Mouse (Mus musculus) ES-E14 (cell line): ENCODE measurements around the gene Asic2. TPM values are rescaled to one million over a fixed set of nuclear protein-coding genes. Genes with fewer than 3 reads are reported as not detected.

Source experiments
- DNase-seq: peaks from one replicate; pipeline ENCODE4 v3.0.0-alpha.2; 2013; ENCODE audit warnings: low read depth, low spot score
- H3K27ac ChIP-seq: 2 replicates; pipeline ENCODE4 v1.5.1; 2012; ENCODE audit warnings: low read depth, mild to moderate bottlenecking, low read length, moderate library complexity, mixed read lengths; ENCODE audit not compliant: poor library complexity, insufficient read depth, severe bottlenecking
- H3K36me3 ChIP-seq: 2 replicates; pipeline ENCODE4 v1.6.1; 2012; ENCODE audit warnings: mild to moderate bottlenecking, low read length, moderate library complexity, mixed read lengths; ENCODE audit not compliant: control insufficient read depth, poor library complexity, insufficient read depth, severe bottlenecking
- H3K4me1 ChIP-seq, 2 experiments: fragments of 150-350 bp in 1 of 2; sonication (generic) in 1 of 2; 2 replicates each; pipeline ENCODE4 v1.6.1; 2012; ENCODE audit warnings: low read length in 2 of 2, mild to moderate bottlenecking in 1 of 2, mixed read lengths in 1 of 2; ENCODE audit not compliant: control insufficient read depth in 2 of 2, insufficient read depth in 2 of 2, poor library complexity in 1 of 2
- H3K4me3 ChIP-seq, 2 experiments: fragments of 150-350 bp in 1 of 2; sonication (generic) in 1 of 2; 2 replicates each; pipeline ENCODE4 v1.5.1; 2012; ENCODE audit warnings: low read length in 2 of 2, low read depth in 1 of 2, mild to moderate bottlenecking in 1 of 2, mixed read lengths in 1 of 2; ENCODE audit not compliant: insufficient read depth in 1 of 2, poor library complexity in 1 of 2, severe bottlenecking in 1 of 2
- H3K9ac ChIP-seq: 2 replicates; pipeline ENCODE4 v1.6.1; 2012; ENCODE audit warnings: low read depth, mild to moderate bottlenecking, low read length, mixed read lengths; ENCODE audit not compliant: poor library complexity, insufficient read depth, severe bottlenecking
- H3K9me3 ChIP-seq: fragments of 150-350 bp; sonication (generic); 2 replicates; pipeline ENCODE4 v1.6.1; 2012; ENCODE audit warnings: low read depth, mild to moderate bottlenecking, low read length; ENCODE audit not compliant: control insufficient read depth, insufficient read depth
- CHD2 ChIP-seq: IDR thresholded peaks from 2 replicates; pipeline ENCODE4 v1.6.1; 2014; ENCODE audit warnings: mild to moderate bottlenecking, low read depth, low read length, inconsistent platforms
- HCFC1 ChIP-seq: IDR thresholded peaks from 2 replicates; pipeline ENCODE4 v1.6.1; 2012; ENCODE audit warnings: low read length, inconsistent platforms, borderline replicate concordance; ENCODE audit not compliant: insufficient read depth
- MAFK ChIP-seq: IDR thresholded peaks from 2 replicates; pipeline ENCODE4 v1.6.1; 2014; ENCODE audit warnings: mild to moderate bottlenecking, low read depth, low read length, inconsistent platforms; ENCODE audit not compliant: insufficient read depth
- ZC3H11A ChIP-seq: IDR thresholded peaks from 2 replicates; pipeline ENCODE4 v1.6.1; 2012; ENCODE audit warnings: low read depth, mild to moderate bottlenecking, inconsistent platforms, low read length, borderline replicate concordance
- ZNF384 ChIP-seq: IDR thresholded peaks from 2 replicates; pipeline ENCODE4 v1.6.1; 2012; ENCODE audit warnings: low read depth, low read length, inconsistent platforms
- in situ Hi-C, 2 experiments: fragments of 600-800 bp; cut with MboI; formaldehyde crosslinking; loops; one replicate each; pipeline ENCODE4 v1.15.1; 2025; ENCODE audit warnings: low sequenced_read_pairs in 2 of 2, inconsistent platforms in 1 of 2; ENCODE audit not compliant: unreplicated experiment in 2 of 2
- total RNA-seq: library from RNA; depleted of rRNA; stranded (reverse); fragments of 300-350 nt; gene quantifications from 2 replicates; pipeline ENCODE4 v1.2.3, GENCODE M21; 2012

Asic2 gene
- total RNA-seq, 1 experiment, result 0.13 TPM

DNA sequence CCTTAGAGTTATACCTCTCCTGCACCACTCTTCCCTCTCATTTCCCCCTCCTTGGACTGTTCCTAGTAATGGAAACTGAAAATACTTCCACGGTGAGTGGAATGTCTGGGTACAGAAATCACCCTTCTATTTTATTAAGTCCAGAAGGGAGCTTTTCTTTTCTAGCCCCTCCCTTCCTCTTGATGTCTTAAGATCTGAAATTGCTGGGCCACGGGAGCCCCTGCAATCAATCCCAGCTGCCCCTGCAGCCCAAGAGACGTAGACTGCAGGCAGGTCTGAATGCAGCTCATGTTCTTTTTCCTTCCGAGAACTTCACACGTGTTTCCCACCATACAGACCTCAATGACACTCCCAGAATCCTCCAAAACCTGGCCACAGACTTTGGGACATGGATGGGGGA is 32.3 kb upstream of the Asic2 start:
- Histone ChIP-seq H3K27ac (no peak overlapping the region), H3K4me1 (no peaks in the 10 kb centered on the region), H3K9me3 (no peaks in the 10 kb centered on the region), H3K9ac (no peak overlapping the region), H3K4me3 (no peak overlapping the region), H3K36me3 (no peaks in the 10 kb centered on the region)
- TF ChIP-seq HCFC1 (no peak), CHD2 (no peak), ZNF384 (no peak), ZC3H11A (no peak), MAFK (no peak)
- DNase-seq, result no peak
- in situ Hi-C loops, result no loop called here

DNA sequence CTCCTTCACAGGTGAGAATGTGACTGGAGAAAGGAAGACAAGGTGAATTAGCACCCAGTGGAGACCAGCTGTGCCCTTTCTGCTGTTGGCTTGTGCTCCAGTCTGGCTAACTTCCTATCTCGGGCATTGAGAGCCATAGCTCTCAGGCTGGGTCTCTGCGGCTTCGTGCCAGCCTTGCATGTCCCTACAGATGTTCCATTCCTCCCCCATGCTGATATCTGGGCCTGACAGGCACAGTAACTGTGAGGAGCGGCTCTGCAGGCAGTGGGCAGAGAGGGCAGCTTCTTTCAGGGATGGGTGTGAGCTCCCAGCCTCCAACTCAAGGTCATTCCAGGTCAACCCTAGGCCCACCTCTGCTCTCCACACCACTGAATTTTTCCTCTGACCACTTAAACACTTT is 31.2 kb upstream of the Asic2 start:
- H3K4me1 ChIP-seq, result no peaks in the 10 kb centered on the region
- no peaks in the 10 kb centered on the region for H3K36me3 ChIP-seq
- no peak overlapping the region for H3K9ac ChIP-seq
- no peaks in the 10 kb centered on the region for H3K9me3 ChIP-seq
- H3K4me3 ChIP-seq, result no peak overlapping the region
- no peak for DNase-seq
- no peak for TF ChIP-seq ZNF384
- TF ChIP-seq ZC3H11A, result no peak
- TF ChIP-seq MAFK, result no peak
- TF ChIP-seq HCFC1, result no peak
- no peak for TF ChIP-seq CHD2
- in situ Hi-C loops, result loop anchor here in 1 of 2 experiments (25.0 kb wide), 1 partner anchor 188 kb away; no protein-coding TSS in a partner anchor
- no peak overlapping the region for H3K27ac ChIP-seq

DNA sequence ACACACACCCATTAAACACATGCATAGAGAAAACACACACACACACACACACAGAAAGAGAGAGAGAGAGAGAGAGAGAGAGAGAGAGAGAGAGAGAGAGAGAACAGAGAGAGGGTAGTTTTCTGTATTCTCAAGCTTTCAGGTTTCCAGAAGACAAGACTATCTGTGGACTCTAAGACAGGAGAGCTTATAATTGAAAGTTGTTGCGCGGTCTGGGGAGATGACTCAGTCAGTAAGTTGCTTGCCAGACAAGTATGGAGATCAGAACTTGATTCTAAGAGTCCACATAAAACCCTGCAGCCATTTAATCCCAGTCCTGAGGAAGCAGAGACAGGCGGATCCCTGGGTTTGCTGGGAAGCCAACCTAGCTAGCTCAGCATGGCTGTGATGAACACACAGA is 30.4 kb upstream of the Asic2 start:
- in situ Hi-C loops, result loop anchor here in 1 of 2 experiments (25.0 kb wide), 1 partner anchor 189 kb away; no protein-coding TSS in a partner anchor
- no peak for DNase-seq
- Histone ChIP-seq H3K4me3 (no peak overlapping the region), H3K27ac (no peak overlapping the region), H3K4me1 (no peaks in the 10 kb centered on the region), H3K9ac (no peak overlapping the region), H3K36me3 (no peaks in the 10 kb centered on the region), H3K9me3 (no peaks in the 10 kb centered on the region)
- no peak for TF ChIP-seq HCFC1
- no peak for TF ChIP-seq ZNF384
- TF ChIP-seq CHD2, result no peak
- no peak for TF ChIP-seq MAFK
- no peak for TF ChIP-seq ZC3H11A

DNA sequence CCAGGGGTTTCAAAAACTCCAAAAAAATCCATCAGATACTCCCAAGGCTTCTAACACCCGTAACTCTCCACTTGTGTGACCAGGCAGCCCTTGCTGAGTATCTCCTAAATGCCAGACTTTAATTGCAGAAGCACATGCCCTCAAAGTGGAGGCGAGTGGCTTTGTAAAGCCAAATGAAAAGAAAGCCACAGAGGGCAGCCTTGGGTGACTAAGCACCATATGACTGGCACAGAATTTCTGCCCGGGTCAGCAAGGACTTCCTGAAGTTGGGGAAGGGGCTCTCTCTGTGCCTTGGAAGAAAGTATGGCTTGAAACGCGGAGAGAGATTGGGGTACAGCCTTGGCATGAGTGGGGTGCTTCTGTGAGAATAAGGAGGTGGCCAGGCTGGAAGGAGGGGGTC is 28.8 kb upstream of the Asic2 start:
- TF ChIP-seq CHD2, result no peak
- no peak for TF ChIP-seq MAFK
- no peak for TF ChIP-seq HCFC1
- no peak for TF ChIP-seq ZNF384
- no peak for TF ChIP-seq ZC3H11A
- Histone ChIP-seq H3K4me1 (no peaks in the 10 kb centered on the region), H3K9me3 (no peaks in the 10 kb centered on the region), H3K36me3 (no peaks in the 10 kb centered on the region), H3K27ac (no peak overlapping the region), H3K9ac (no peak overlapping the region), H3K4me3 (no peak overlapping the region)
- in situ Hi-C loops, result loop anchor here in 1 of 2 experiments (25.0 kb wide), 1 partner anchor 190 kb away; no protein-coding TSS in a partner anchor
- DNase-seq, result no peak

DNA sequence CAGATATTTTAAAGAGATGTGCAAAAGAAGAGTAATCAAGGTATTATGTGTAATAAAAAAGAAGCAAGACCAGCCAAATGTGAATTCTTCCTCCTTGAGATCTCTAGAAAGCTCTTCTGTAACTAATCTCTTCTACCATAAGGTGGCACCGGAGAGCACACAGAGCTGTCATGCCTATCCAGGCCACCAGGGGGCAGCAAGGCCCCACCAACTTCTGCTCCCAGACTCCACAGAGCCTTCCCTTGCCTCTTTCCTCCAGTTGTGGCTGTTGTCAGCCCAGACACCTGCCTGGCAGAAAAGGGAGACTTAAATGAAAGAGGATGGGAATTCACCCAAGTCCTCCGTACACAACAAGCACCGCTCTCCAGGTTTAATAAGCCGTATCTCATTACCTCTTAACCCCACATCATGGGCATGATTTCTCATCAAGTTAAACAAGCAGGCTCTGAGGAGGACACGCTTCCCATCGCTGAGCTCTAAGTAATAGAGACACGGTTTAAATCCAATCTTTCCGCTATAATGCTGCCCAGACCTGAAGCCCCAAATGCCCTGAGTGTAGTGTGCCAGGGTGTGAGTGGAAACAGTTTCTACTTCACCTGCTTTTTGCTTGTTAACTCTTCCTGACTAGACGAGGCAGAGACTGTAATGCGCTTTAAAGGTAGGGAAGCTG is 28.1 kb upstream of the Asic2 start:
- DNase-seq, result peak; percentile 50
- Histone ChIP-seq H3K9ac (no peak overlapping the region), H3K36me3 (no peaks in the 10 kb centered on the region), H3K27ac (no peak overlapping the region), H3K4me1 (no peaks in the 10 kb centered on the region), H3K9me3 (no peaks in the 10 kb centered on the region), H3K4me3 (no peak overlapping the region)
- TF ChIP-seq ZC3H11A (peak; percentile 88), HCFC1 (no peak)
- in situ Hi-C loops, result loop anchor here in 1 of 2 experiments (25.0 kb wide), 1 partner anchor 191 kb away; no protein-coding TSS in a partner anchor
